Mouse (Mus musculus): Measurements from ENCODE around the gene Fam209.
A peak's percentile ranks its signal among the peaks of the same experiment; 100 is the strongest.

Fam209 gene

GRCm38 (mm10) chr2:172480296-172480695 is 8.0 kb downstream of the Fam209 start:
- DNase-seq, result no peak

GRCm38 (mm10) chr2:172481654-172482385 is 9.5 kb downstream of the Fam209 start:
- no peak for DNase-seq

- no peak for DNase-seq
Measured at GRCm38 (mm10) chr2:172483766-172484413, 11.6 kb downstream of the Fam209 start.

- no peak for DNase-seq
Measured at GRCm38 (mm10) chr2:172484696-172485370, 12.5 kb downstream of the Fam209 start.

GRCm38 (mm10) chr2:172496736-172497345 is 24.5 kb downstream of the Fam209 start:
- peak; percentile 13 for DNase-seq

GRCm38 (mm10) chr2:172498823-172499222 is 26.5 kb downstream of the Fam209 start:
- DNase-seq, result no peak

GRCm38 (mm10) chr2:172500752-172501316 is 28.5 kb downstream of the Fam209 start:
- DNase-seq, result no peak

- peak; percentile 18 for DNase-seq
Measured at GRCm38 (mm10) chr2:172501341-172501740, 29.0 kb downstream of the Fam209 start.

GRCm38 (mm10) chr2:172502168-172502567 is 29.8 kb downstream of the Fam209 start:
- DNase-seq, result no peak

- peak; percentile 34 for DNase-seq
Measured at GRCm38 (mm10) chr2:172506121-172506520, 33.8 kb downstream of the Fam209 start.

GRCm38 (mm10) chr2:172510056-172510712 is 37.9 kb downstream of the Fam209 start:
- no peak for DNase-seq

- no peak for DNase-seq
Measured at GRCm38 (mm10) chr2:172510899-172511298, 38.6 kb downstream of the Fam209 start.

- no peak for DNase-seq
Measured at GRCm38 (mm10) chr2:172516407-172516992, 44.2 kb downstream of the Fam209 start.

- no peak for DNase-seq
Measured at GRCm38 (mm10) chr2:172520616-172521371, 48.5 kb downstream of the Fam209 start.

GRCm38 (mm10) chr2:172522528-172522927 is 50.2 kb downstream of the Fam209 start:
- DNase-seq, result no peak
